In the genomic region with DNA sequence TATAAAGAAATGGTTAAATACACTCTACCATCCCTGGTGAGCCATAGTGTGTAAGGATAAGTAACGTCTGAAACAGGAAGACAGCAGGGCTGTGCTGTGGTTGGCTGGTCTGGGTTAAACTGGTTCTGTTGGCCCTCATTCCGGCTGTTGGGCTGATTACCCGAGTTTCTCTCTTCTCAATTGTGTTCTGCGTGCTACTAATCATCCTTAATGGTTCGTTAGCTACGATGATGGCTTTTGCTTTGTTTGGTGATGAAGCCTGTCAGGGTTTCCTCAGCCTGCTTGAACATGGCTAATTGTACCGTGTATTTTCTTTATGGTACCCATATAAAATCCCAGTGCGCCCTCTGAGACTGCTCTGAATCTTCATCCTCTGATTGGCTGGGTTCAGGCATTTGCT, we compare ENCODE assay signal across 21 mouse cellular contexts. TPM values are rescaled to one million over a fixed set of nuclear protein-coding genes. Genes with fewer than 3 reads are reported as not detected.
DNase-seq lines count a peak whose midpoint lies in the region; ATAC-seq and TF ChIP-seq lines count a peak whose summit lies in the region.
"Had no signal": no experiment of that assay in that cellular context is flagged by ENCODE, and none has a peak within 500 bp of the region (broad histone marks: within the 10 kb centered on the region; RNA-seq: fewer than 3 reads in every experiment).

No protein-coding gene starts in this region.

- dilution Hi-C loops in CH12.LX (cut with MboI; ENCODE audit: extremely low pct_ligation_motif_present, extremely low pct_unique_long_range_greater_than_20kb, low sequenced_read_pairs) = no loop called here

- peaks cover 5% of the 10 kb centered on the region; the same call in 1 of the 2 replicates for H3K79me2 ChIP-seq in CH12.LX (replicated peaks; ENCODE audit: control insufficient read depth, extremely low read depth, insufficient read depth, poor library complexity, severe bottlenecking)

- no peak overlapping the region for H3K4me2 ChIP-seq in forebrain, embryonic 12.5 days
- no peak overlapping the region for H3K4me2 ChIP-seq in forebrain, postnatal 0 days (ENCODE audit: low read depth)
- H3K4me2 ChIP-seq in midbrain, embryonic 11.5 days = no peak overlapping the region
- no peak overlapping the region for H3K4me2 ChIP-seq in midbrain, embryonic 14.5 days (ENCODE audit: low read length)
- no peak overlapping the region for H3K4me2 ChIP-seq in CH12.LX (ENCODE audit: insufficient read depth, low read depth, poor library complexity, severe bottlenecking)
- H3K4me2 ChIP-seq in intestine, embryonic 15.5 days (replicated peaks) = no peak overlapping the region
- H3K4me2 ChIP-seq: embryonic facial prominence, embryonic 12.5 days had no signal

- H3K9ac ChIP-seq in forebrain, embryonic 12.5 days = no peak overlapping the region
- no peak overlapping the region for H3K9ac ChIP-seq in forebrain, postnatal 0 days
- H3K9ac ChIP-seq in midbrain, embryonic 11.5 days (ENCODE audit: low read length) = no peak overlapping the region
- no peak overlapping the region for H3K9ac ChIP-seq in midbrain, embryonic 14.5 days (replicated peaks; ENCODE audit: low read length)
- H3K9ac ChIP-seq in CH12.LX (ENCODE audit: insufficient read depth, low read depth) = no peak overlapping the region
- no peak overlapping the region for H3K9ac ChIP-seq in intestine, embryonic 15.5 days
- H3K9ac ChIP-seq: embryonic facial prominence, embryonic 12.5 days had no signal

- DNase-seq in forebrain, postnatal 0 days = no peak
- DNase-seq in midbrain, embryonic 11.5 days (ENCODE audit: low spot score, missing footprints) = peak; percentile 6
- DNase-seq in midbrain, embryonic 14.5 days = no peak
- DNase-seq in CH12.LX (ENCODE audit: extremely low read depth) = no peak
- peak; percentile 57 for DNase-seq in retina, embryonic 14.5 days (ENCODE audit: low spot score)
- DNase-seq in heart, postnatal 14 days = no peak
- DNase-seq: adrenal gland, adult 2 months; adrenal gland, postnatal 10 days; adrenal gland, postnatal 25 days; B cell, adult 2 months; cerebellum, adult 11-12 months; cerebellum, adult 2 months; cerebellum, adult 9-10 months; cerebellum, postnatal 10 days; cerebellum, postnatal 25 days had no signal

- H3K27me3 ChIP-seq in forebrain, embryonic 12.5 days = no peaks in the 10 kb centered on the region
- H3K27me3 ChIP-seq in forebrain, postnatal 0 days (ENCODE audit: insufficient read depth, low read length) = no peaks in the 10 kb centered on the region
- no peaks in the 10 kb centered on the region for H3K27me3 ChIP-seq in midbrain, embryonic 11.5 days (ENCODE audit: control insufficient read depth, insufficient read depth, low read length)
- no peaks in the 10 kb centered on the region for H3K27me3 ChIP-seq in midbrain, embryonic 14.5 days (ENCODE audit: control insufficient read depth, insufficient read depth, low read length)
- H3K27me3 ChIP-seq in CH12.LX (replicated peaks) = no peaks in the 10 kb centered on the region
- no peaks in the 10 kb centered on the region for H3K27me3 ChIP-seq in intestine, embryonic 15.5 days (replicated peaks)
- H3K27me3 ChIP-seq: embryonic facial prominence, embryonic 12.5 days had no signal

- no peaks in the 10 kb centered on the region for H3K9me3 ChIP-seq in forebrain, embryonic 12.5 days
- H3K9me3 ChIP-seq in forebrain, postnatal 0 days (ENCODE audit: low read length) = no peaks in the 10 kb centered on the region
- no peaks in the 10 kb centered on the region for H3K9me3 ChIP-seq in midbrain, embryonic 11.5 days (ENCODE audit: control insufficient read depth, low read length)
- H3K9me3 ChIP-seq in midbrain, embryonic 14.5 days (ENCODE audit: control insufficient read depth, low read length) = no peaks in the 10 kb centered on the region
- H3K9me3 ChIP-seq in CH12.LX (replicated peaks; ENCODE audit: low read length) = peaks cover 5% of the 10 kb centered on the region
- H3K9me3 ChIP-seq in intestine, embryonic 15.5 days = no peaks in the 10 kb centered on the region
- H3K9me3 ChIP-seq: embryonic facial prominence, embryonic 10.5 days had no signal

- 0 out of 2 replicates have a peak, but pooled peaks have one; percentile 30 for TF ChIP-seq POLR2A in CH12.LX (IDR thresholded peaks at IDR 0.05; ENCODE audit: low read depth, low read length)

- H3K4me1 ChIP-seq in forebrain, embryonic 12.5 days = no peaks in the 10 kb centered on the region
- H3K4me1 ChIP-seq in forebrain, postnatal 0 days (ENCODE audit: insufficient read depth) = no peaks in the 10 kb centered on the region
- H3K4me1 ChIP-seq in midbrain, embryonic 11.5 days (ENCODE audit: control insufficient read depth, insufficient read depth, low read length) = no peaks in the 10 kb centered on the region
- no peaks in the 10 kb centered on the region for H3K4me1 ChIP-seq in midbrain, embryonic 14.5 days (ENCODE audit: control insufficient read depth, insufficient read depth, low read length)
- H3K4me1 ChIP-seq in CH12.LX (ENCODE audit: control insufficient read depth in 1 of 2, insufficient read depth in 2 of 2) = peaks cover 0 to 9% of the 10 kb centered on the region in 2 experiments; a peak in 2 of 4 replicates
- H3K4me1 ChIP-seq in intestine, embryonic 15.5 days (replicated peaks) = no peaks in the 10 kb centered on the region; the same call in 1 of the 2 replicates
- H3K4me1 ChIP-seq: embryonic facial prominence, embryonic 10.5 days; embryonic facial prominence, embryonic 12.5 days had no signal

- H3K4me3 ChIP-seq in forebrain, embryonic 12.5 days (replicated peaks) = no peak overlapping the region
- H3K4me3 ChIP-seq in forebrain, postnatal 0 days (ENCODE audit: low read depth, low read length) = no peak overlapping the region
- no peak overlapping the region for H3K4me3 ChIP-seq in midbrain, embryonic 11.5 days (ENCODE audit: low read depth, low read length)
- H3K4me3 ChIP-seq in midbrain, embryonic 14.5 days (replicated peaks; ENCODE audit: low read depth, low read length) = no peak overlapping the region
- H3K4me3 ChIP-seq in CH12.LX (replicated peaks in 1 of 3; ENCODE audit: low read depth in 2 of 3, low read length in 2 of 3, poor library complexity in 1 of 3) = no peak overlapping the region
- H3K4me3 ChIP-seq in intestine, embryonic 15.5 days (replicated peaks) = no peak overlapping the region
- H3K4me3 ChIP-seq: embryonic facial prominence, embryonic 10.5 days; embryonic facial prominence, embryonic 12.5 days had no signal

- no peak for TF ChIP-seq EP300 in CH12.LX (IDR thresholded peaks at IDR 0.05; ENCODE audit: low read length)

- 33% methylated on average over 8 of the region's 8 CpGs for WGBS in forebrain, embryonic 12.5 days
- 21% methylated on average over 8 of the region's 8 CpGs for WGBS in forebrain, postnatal 0 days
- WGBS in midbrain, embryonic 11.5 days = 82% methylated on average over 8 of the region's 8 CpGs
- 75% methylated on average over 8 of the region's 8 CpGs for WGBS in midbrain, embryonic 14.5 days
- WGBS in intestine, embryonic 15.5 days = 87% methylated on average over 8 of the region's 8 CpGs

- peak overlapping the region; percentile 56; the same call in 1 of the 2 replicates for H3K27ac ChIP-seq in forebrain, embryonic 12.5 days
- H3K27ac ChIP-seq in forebrain, postnatal 0 days (ENCODE audit: low read depth, low read length) = no peak overlapping the region
- H3K27ac ChIP-seq in midbrain, embryonic 11.5 days (ENCODE audit: low read depth, low read length) = no peak overlapping the region
- no peak overlapping the region for H3K27ac ChIP-seq in midbrain, embryonic 14.5 days (replicated peaks; ENCODE audit: low read depth, low read length)
- no peak overlapping the region for H3K27ac ChIP-seq in CH12.LX (ENCODE audit: insufficient read depth, low read depth)
- H3K27ac ChIP-seq in intestine, embryonic 15.5 days = no peak overlapping the region
- H3K27ac ChIP-seq: embryonic facial prominence, embryonic 10.5 days; embryonic facial prominence, embryonic 12.5 days had no signal

- peaks cover 13% of the 10 kb centered on the region for H3K36me3 ChIP-seq in forebrain, embryonic 12.5 days (replicated peaks)
- peaks cover 7% of the 10 kb centered on the region for H3K36me3 ChIP-seq in forebrain, postnatal 0 days (ENCODE audit: insufficient read depth)
- H3K36me3 ChIP-seq in midbrain, embryonic 11.5 days (ENCODE audit: control insufficient read depth, insufficient read depth, low read length) = no peaks in the 10 kb centered on the region
- H3K36me3 ChIP-seq in midbrain, embryonic 14.5 days (ENCODE audit: control insufficient read depth, insufficient read depth, low read length) = peaks cover 3% of the 10 kb centered on the region; the same call in 1 of the 2 replicates
- peaks cover 70 to 89% of the 10 kb centered on the region in 2 experiments for H3K36me3 ChIP-seq in CH12.LX (replicated peaks in 1 of 2; ENCODE audit: control insufficient read depth in 1 of 2, insufficient read depth in 1 of 2, low read length in 1 of 2)
- H3K36me3 ChIP-seq in intestine, embryonic 15.5 days = peaks cover 7% of the 10 kb centered on the region; the same call in 1 of the 2 replicates

- ATAC-seq in forebrain, embryonic 12.5 days (ENCODE audit: low FRiP score) = no peak
- ATAC-seq in forebrain, postnatal 0 days = no peak
- no peak for ATAC-seq in midbrain, embryonic 11.5 days (ENCODE audit: low FRiP score)
- no peak for ATAC-seq in midbrain, embryonic 14.5 days (ENCODE audit: low FRiP score, low TSS enrichment)
- ATAC-seq in intestine, embryonic 15.5 days = no peak
- ATAC-seq: CD4-positive, CD25-positive, alpha-beta regulatory T cell, adult 4 months; forebrain, embryonic 16.5 days had no signal

- intact Hi-C loops in heart, postnatal 14 days (cut with DNase I) = no loop called here

- no peak for TF ChIP-seq CTCF in forebrain, postnatal 0 days (IDR thresholded peaks at IDR 0.05; ENCODE audit: low read depth)
- no peak for TF ChIP-seq CTCF in CH12.LX (conservative IDR thresholded peaks at IDR 0.05 in 1 of 2, IDR thresholded peaks at IDR 0.05 in 1 of 2; ENCODE audit: low read depth in 2 of 2, low read length in 2 of 2)

- in situ Hi-C loops in CH12.LX (cut with MboI; ENCODE audit: low pct_ligation_motif_present, low pct_unique_long_range_greater_than_20kb, low sequenced_read_pairs) = no loop called here

- no peak for TF ChIP-seq RAD21 in CH12.LX (IDR thresholded peaks at IDR 0.05; ENCODE audit: low read depth, low read length)

TF ChIP-seq in CH12.LX, 34 proteins besides CTCF, POLR2A, EP300 and RAD21 (continues in another document):
- TF ChIP-seq ZKSCAN1 (IDR thresholded peaks at IDR 0.05; ENCODE audit: borderline replicate concordance, low read depth, low read length) = no peak

RNA-seq across cellular contexts. Expression of a gene that starts 11.0 kb away (rescaled TPM):
- polyA plus RNA-seq in forebrain, embryonic 12.5 days (2016; fragmentation: Nextera tagmentation; extraction: Ambion mirVana) = 18.4 and 20.1 TPM in 2 replicates
- total RNA-seq in forebrain, postnatal 0 days (2014; rRNA removed) = 26.1 and 27.7 TPM in 2 replicates
- polyA plus RNA-seq in forebrain, postnatal 0 days (2015; fragmentation: Nextera tagmentation; extraction: Ambion mirVana) = 17.2 and 21.5 TPM in 2 replicates
- 16.0 and 16.4 TPM in 2 replicates for polyA plus RNA-seq in midbrain, embryonic 11.5 days (2014; fragmentation: Nextera tagmentation; extraction: Ambion mirVana)
- 13.1 and 15.6 TPM in 2 replicates for polyA plus RNA-seq in midbrain, embryonic 14.5 days (2014; fragmentation: Nextera tagmentation; extraction: Ambion mirVana)
- total RNA-seq in CH12.LX (2012; rRNA removed) (35.0 and 36.4 TPM in 2 replicates), CH12.LX (2014; rRNA removed) (40.0 and 41.4 TPM in 2 replicates)
- polyA plus RNA-seq in CH12.LX (2012; ENCODE audit: insufficient read length, low read depth) = 36.2 and 47.1 TPM in 2 replicates
- polyA plus RNA-seq in intestine, embryonic 15.5 days (2015; fragmentation: Nextera tagmentation; extraction: Ambion mirVana) = 20.6 and 24.1 TPM in 2 replicates
- 1 to 10 TPM; 5.7 to 6.1 TPM for total RNA-seq in heart, postnatal 14 days (2021)

Comparison
In these comparisons a context has a peak if more than half of its experiments do, and no peak if none do; other contexts are left out.
1. DNase-seq: peak in midbrain, embryonic 11.5 days (single experiment) and retina, embryonic 14.5 days (single experiment); none in forebrain, postnatal 0 days (single experiment), midbrain, embryonic 14.5 days (single experiment), CH12.LX (single experiment) and heart, postnatal 14 days (0 of 2).